Mouse (Mus musculus) small intestine, adult 2 months (tissue): ENCODE data around the gene Tiam2. TPM values are rescaled to one million over a fixed set of nuclear protein-coding genes. Genes with fewer than 3 reads are reported as not detected.
A peak's percentile ranks its signal among the peaks of the same experiment; 100 is the strongest.

Experiments
- H3K27ac ChIP-seq: fragments of 200-500 bp; 2 replicates; pipeline ENCODE4 v1.5.1; 2012; ENCODE audit warnings: low read depth, low read length, control low read depth, inconsistent platforms; ENCODE audit not compliant: insufficient read depth
- H3K27me3 ChIP-seq: fragments of 200-500 bp; 2 replicates; pipeline ENCODE4 v1.6.1; 2012; ENCODE audit warnings: mild to moderate bottlenecking, moderate library complexity, low read length, inconsistent platforms; ENCODE audit not compliant: control insufficient read depth, insufficient read depth
- H3K36me3 ChIP-seq: fragments of 200-500 bp; 2 replicates; pipeline ENCODE4 v1.6.1; 2012; ENCODE audit warnings: mild to moderate bottlenecking, low read length, control low read depth, inconsistent platforms; ENCODE audit not compliant: control insufficient read depth, insufficient read depth
- H3K4me1 ChIP-seq: fragments of 200-500 bp; 2 replicates; pipeline ENCODE4 v1.6.1; 2012; ENCODE audit warnings: low read length, inconsistent platforms, mixed read lengths; ENCODE audit not compliant: control insufficient read depth, insufficient read depth, insufficient read length
- H3K4me3 ChIP-seq: fragments of 200-500 bp; 2 replicates; pipeline ENCODE4 v1.5.1; 2012; ENCODE audit warnings: low read depth, mild to moderate bottlenecking, control low read depth, inconsistent platforms, low read length, moderate library complexity
- CTCF ChIP-seq: fragments of 200-500 bp; IDR thresholded peaks from 2 replicates; pipeline ENCODE4 v1.5.1; 2012; ENCODE audit warnings: low read depth, mild to moderate bottlenecking, control low read depth, inconsistent platforms, low read length, moderate library complexity, mixed read lengths; ENCODE audit not compliant: insufficient replicate concordance, insufficient read length; ENCODE audit errors: extremely low read depth
- POLR2A ChIP-seq: fragments of 200-500 bp; IDR thresholded peaks from 2 replicates; pipeline ENCODE4 v1.6.1; 2012; ENCODE audit warnings: low read depth, mild to moderate bottlenecking, control low read depth, inconsistent platforms, low read length, moderate library complexity
- WGBS: fragments of 180-500 bp; shearing (Covaris S2); methylation state at CpG from one replicate; pipeline ENCODE4 v1.1.7; 2018; 5-methylcytosine and 5-hydroxymethylcytosine counted together
- polyA plus RNA-seq: library from polyadenylated mRNA; depleted of rRNA; stranded (reverse); fragments of >200 nt; gene quantifications from 2 replicates; pipeline ENCODE4 v1.2.3, GENCODE M21; 2012

Gene Tiam2
- polyA plus RNA-seq, 1 experiment, result 2.7 TPM

DNA sequence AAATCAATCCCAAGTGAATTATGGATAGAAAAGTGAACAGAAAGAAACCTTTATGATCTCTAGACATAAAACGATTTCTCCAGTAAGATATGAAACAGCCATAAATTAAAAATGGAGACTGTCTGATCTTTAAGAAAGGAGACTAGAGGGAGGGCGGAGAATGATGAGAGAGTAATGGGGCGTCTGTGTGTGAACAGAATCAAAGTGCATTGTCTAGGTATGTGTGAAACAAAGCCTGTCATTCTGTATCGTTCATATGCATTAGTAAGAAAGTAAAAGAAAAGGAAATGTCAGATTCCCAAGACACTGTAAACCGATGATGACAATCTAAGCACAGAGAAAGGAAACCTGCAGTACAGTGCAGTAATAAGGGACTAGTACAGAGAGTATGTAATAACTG lies 214.7 kb downstream of the Tiam2 start:
- H3K36me3 ChIP-seq, result peaks cover 8% of the 10 kb centered on the region; the same call in 1 of the 2 replicates
- no peak for TF ChIP-seq CTCF
- no peak for TF ChIP-seq POLR2A
- H3K27ac ChIP-seq, result no peak overlapping the region
- H3K27me3 ChIP-seq, result no peaks in the 10 kb centered on the region
- no peaks in the 10 kb centered on the region for H3K4me1 ChIP-seq
- 71% methylated on average over 5 of the region's 5 CpGs for WGBS
- no peak overlapping the region for H3K4me3 ChIP-seq

DNA sequence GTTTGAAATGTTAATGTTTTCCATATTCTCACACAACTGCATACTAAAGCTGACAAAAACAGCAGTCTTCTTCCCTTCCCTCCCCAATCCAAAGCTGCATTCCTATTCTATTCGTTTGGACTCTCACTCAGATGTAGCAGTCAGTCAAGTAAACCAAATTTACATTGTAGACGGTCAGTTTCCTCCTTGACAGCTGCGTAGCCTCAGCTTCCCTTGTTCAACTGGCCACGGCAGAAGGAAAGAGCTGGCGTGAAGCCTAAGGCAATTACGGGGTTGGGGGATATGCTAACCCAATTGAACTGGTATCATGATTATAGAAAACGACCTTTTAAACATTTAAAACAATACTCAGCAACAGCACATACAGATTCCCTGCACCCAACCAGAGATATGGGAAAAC lies 221.4 kb downstream of the Tiam2 start:
- TF ChIP-seq POLR2A (no peak), CTCF (no peak)
- Histone ChIP-seq H3K27ac (no peak overlapping the region), H3K36me3 (peaks cover 3% of the 10 kb centered on the region; the same call in 1 of the 2 replicates), H3K4me1 (no peaks in the 10 kb centered on the region), H3K4me3 (no peak overlapping the region), H3K27me3 (no peaks in the 10 kb centered on the region)
- WGBS, result 79% methylated on average over 7 of the region's 7 CpGs

DNA sequence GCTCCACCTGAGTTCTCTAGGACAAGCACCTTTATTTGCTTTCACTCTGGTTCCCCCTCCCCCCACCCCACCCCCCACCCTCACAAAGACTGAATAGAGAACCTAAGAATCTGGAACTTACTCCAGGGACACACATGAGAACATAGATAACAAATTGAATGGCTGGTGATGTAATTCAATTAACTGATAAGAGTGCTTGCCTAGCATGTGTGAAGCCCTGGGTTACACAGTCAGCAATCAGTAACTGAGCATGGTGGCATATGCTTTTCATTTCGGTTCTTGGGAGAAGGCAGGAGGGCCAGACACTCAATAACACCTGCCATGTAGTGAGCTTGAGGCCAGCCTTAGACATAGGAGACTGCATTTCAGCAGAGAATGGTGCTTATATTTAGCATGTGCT lies 229.9 kb downstream of the Tiam2 start:
- Histone ChIP-seq H3K4me3 (no peak overlapping the region), H3K27me3 (no peaks in the 10 kb centered on the region), H3K27ac (no peak overlapping the region), H3K36me3 (peaks cover 3% of the 10 kb centered on the region; the same call in 1 of the 2 replicates), H3K4me1 (peaks cover 4% of the 10 kb centered on the region; the same call in 1 of the 2 replicates)
- WGBS, result 26% methylated on average over 1 of the region's 1 CpGs
- TF ChIP-seq POLR2A, result no peak
- no peak for TF ChIP-seq CTCF

DNA sequence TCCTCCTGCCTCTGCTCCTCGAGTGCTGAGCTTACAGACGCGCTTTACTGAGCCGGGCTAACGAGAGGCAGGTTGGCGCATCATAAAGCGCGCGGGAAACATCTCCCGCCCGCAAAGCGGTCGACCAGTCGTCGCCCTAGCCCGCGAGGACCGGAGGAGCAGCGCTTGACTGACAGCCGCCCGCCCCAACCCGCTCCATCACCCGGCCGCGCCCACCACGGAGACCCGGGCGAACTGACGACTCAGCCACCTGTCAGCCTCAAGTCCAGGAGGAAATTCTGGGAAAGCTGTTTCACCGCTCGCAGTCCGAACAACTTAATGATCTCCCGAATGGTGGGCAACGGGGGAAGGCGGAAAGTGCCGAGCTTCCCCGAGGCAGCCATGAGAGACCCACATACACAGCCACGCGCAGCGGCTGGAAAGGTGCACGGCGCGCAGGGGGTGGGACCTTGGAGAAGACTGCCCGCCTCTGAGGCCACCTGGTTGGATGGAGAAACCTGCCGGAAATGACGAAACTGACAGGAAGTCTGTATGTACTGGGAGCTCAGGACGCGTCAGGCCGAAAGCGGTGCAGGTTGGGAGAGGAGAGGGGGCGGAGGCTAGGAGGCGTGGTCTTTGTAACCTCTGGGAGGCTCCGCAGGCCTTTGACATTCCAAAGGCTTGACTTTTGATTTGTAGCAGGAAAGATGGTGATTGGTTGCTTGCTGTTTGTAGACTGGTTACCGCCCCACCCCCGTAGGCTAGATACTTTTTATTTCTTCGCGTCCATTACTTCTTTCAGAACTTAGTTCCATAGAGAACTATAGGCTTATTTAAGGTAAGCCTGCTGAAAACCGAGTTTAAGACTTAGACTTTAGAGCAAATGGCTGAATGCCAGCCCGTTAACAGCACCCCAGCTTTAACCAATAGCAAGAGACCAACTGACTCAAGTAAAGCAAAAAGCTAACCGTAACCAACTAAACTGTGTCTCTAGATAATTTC lies 231.2 kb downstream of the Tiam2 start, which contains the start of gene Tfb1m:
TSS of gene Tfb1m (minus strand) at position 451 of the 981 bp plus-strand sequence.
- TF ChIP-seq CTCF, result no peak; the same call in 1 of the 2 replicates
- TF ChIP-seq POLR2A, result peak; percentile 44; the same call in 1 of the 2 replicates
- peak within 1 kb of the TSS; percentile 91 for H3K4me3 ChIP-seq
- H3K36me3 ChIP-seq, result no peaks in the 10 kb centered on the region; the same call in 1 of the 2 replicates
- H3K27me3 ChIP-seq, result no peaks in the 10 kb centered on the region
- under 1% methylated on average over 60 of the region's 60 CpGs for WGBS
- peak within 1 kb of the TSS; percentile 72 for H3K27ac ChIP-seq
- H3K4me1 ChIP-seq, result peaks cover 4% of the 10 kb centered on the region; the same call in 1 of the 2 replicates

DNA sequence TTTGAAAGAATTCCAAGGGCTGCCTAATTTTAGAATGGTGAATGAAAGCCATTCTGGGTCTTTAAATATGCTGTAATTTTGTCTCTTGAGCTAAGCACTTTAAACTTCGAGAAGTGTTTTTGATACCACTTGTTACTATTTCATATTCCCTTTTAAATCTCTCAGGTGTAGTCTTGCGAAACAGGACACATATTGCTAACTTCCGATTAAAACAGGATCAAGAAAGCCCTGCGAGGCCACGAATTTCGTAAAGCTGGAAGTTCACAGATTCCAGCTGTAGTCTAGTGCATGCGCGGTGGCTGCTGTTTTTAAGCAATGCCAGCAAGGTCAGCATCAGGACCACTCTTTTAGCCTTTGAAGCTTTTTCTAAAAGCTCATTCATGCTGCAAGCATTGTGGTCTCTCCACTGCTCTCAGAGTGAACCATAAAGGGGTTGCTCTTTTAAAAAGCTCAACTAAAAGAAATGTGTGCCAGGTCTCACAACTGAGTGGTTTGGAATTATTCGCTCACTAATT lies 232.0 kb downstream of the Tiam2 start:
- no peak overlapping the region for H3K4me3 ChIP-seq
- peak overlapping the region; percentile 60 for H3K27ac ChIP-seq
- no peaks in the 10 kb centered on the region; the same call in 1 of the 2 replicates for H3K36me3 ChIP-seq
- no peak for TF ChIP-seq CTCF
- no peak for TF ChIP-seq POLR2A
- peaks cover 4% of the 10 kb centered on the region; the same call in 1 of the 2 replicates for H3K4me1 ChIP-seq
- WGBS, result 72% methylated on average over 9 of the region's 9 CpGs
- H3K27me3 ChIP-seq, result no peaks in the 10 kb centered on the region

DNA sequence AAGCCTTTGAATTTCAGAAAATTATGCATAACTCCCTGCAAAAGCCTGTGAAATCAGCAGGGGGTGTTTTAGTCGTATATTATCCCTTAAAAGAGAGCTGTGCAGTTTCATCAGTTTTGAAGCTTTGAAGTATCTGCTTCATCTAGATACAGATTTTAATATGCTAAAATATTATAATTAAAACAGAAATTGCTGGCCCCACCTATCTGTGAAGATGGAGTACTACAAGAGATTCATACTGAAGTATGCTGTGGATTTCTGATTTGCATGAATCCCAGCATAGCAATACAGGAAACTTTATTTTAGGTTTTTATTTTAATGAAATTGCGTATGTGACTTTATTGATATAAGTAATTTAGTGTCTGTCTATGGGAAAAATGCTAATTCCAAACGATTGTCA lies 234.2 kb downstream of the Tiam2 start:
- H3K36me3 ChIP-seq, result no peaks in the 10 kb centered on the region
- peaks cover 4% of the 10 kb centered on the region; the same call in 1 of the 2 replicates for H3K4me1 ChIP-seq
- H3K4me3 ChIP-seq, result no peak overlapping the region
- TF ChIP-seq CTCF (no peak), POLR2A (no peak)
- H3K27ac ChIP-seq, result no peak overlapping the region
- no peaks in the 10 kb centered on the region for H3K27me3 ChIP-seq
- WGBS, result 64% methylated on average over 3 of the region's 3 CpGs

DNA sequence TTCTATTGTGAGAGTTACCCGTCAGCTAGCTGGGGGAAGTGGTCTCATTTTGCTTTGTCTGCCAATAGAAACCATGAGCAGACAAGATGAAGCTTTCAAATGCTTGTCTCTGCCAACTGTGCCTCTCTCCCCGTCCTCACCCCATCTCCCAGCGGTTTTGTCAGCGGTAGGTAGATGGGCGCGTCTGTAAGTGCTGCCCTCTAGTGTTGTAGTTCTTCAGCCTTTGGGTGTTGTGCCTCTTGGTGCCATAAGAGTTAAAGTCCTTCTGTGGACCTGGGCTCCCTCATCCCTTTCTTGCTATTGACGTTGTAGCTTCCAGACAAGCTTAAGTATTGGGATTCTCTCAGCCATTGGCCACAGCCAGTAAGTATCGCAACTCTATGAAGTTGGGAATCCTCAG lies 236.0 kb downstream of the Tiam2 start:
- TF ChIP-seq POLR2A (no peak), CTCF (peak; percentile 43; the same call in 1 of the 2 replicates)
- no peaks in the 10 kb centered on the region; the same call in 1 of the 2 replicates for H3K4me1 ChIP-seq
- WGBS, result 54% methylated on average over 8 of the region's 8 CpGs
- H3K27ac ChIP-seq, result no peak overlapping the region
- H3K36me3 ChIP-seq, result no peaks in the 10 kb centered on the region
- H3K27me3 ChIP-seq, result no peaks in the 10 kb centered on the region
- H3K4me3 ChIP-seq, result no peak overlapping the region
